Mouse (Mus musculus) mature B cell (primary cell): ENCODE results near the gene Bzw1.

Experiments used
- in situ Hi-C: fragments of 300-500 bp; cut with MboI; formaldehyde crosslinking; loops from 2 replicates; pipeline ENCODE4 v1.14.3; 2019

Bzw1 gene

DNA sequence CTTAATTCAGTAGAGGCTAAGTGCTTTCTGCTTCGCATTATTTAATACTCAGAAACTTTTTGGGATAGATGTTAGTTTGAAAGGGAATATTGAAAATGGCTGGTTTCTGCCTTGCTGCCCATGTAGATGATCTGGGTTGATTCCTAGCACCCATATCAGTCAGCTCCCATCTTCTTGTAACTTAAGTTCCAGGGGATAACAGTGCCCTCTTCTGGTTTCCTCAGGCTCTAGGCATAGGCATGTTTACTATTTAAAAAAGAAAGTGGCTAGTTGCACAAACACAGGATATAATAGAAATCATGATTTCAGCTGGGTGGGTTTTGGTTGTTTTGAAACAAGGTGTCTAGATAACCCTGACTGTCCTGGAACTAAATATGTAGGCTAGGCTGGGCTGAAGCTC lies 3.5 kb downstream of the Bzw1 start:
- in situ Hi-C loops = no loop called here

DNA sequence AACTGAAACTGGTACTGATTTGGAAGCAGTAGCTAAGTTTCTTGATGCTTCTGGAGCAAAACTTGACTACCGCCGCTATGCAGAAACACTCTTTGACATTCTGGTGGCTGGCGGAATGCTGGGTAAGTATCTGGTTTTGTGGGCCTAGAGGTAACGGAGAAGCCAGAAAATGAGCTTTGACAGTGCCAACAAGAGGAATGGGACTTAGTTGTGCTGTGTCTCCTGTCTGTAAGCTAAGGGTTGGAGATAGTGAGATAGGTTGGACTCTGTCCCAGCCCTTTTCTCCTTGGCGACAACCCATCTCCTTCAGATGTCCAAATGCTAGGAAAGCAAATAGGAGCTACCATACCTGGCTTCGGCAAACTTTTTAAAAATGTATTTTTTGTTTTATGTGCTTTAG lies 5.0 kb downstream of the Bzw1 start:
- in situ Hi-C loops = no loop called here

DNA sequence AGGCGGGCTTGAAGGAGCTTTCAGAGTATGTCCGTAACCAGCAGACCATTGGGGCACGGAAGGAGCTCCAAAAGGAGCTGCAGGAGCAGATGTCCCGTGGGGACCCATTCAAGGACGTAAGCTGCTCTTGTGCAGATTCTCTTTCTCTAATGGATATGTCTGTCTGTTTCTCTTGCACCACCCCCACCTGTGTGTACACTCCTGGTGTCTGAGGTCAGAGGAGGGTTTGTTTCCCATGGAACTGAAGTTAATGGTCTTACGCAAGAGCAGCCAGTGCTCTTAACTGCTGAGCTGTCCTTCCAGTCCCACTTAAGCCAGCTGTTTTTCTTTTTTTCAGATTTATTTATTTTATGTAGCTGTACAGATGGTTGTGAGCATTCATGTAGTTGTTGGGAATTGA lies 8.7 kb downstream of the Bzw1 start:
- in situ Hi-C loops = no loop called here

DNA sequence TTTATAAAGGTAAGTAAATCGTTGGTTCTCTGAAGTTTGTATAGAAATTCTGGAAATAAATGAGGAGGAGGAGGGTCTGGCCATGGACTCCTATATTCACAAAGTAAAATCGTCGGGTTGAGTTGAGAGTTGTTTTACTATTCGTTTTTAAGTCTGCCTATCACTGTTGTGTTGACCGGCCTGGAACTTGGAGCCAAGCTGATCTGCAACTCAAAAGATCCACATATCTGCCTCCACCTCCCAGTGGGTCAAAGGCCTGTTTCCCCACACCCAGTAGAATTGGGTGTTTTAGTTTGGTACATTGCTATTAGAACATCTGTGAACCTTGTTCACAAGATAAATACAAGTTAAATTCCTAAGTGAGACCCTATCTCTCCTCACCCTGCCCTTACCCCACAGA lies 11.0 kb downstream of the Bzw1 start:
- in situ Hi-C loops = no loop called here

DNA sequence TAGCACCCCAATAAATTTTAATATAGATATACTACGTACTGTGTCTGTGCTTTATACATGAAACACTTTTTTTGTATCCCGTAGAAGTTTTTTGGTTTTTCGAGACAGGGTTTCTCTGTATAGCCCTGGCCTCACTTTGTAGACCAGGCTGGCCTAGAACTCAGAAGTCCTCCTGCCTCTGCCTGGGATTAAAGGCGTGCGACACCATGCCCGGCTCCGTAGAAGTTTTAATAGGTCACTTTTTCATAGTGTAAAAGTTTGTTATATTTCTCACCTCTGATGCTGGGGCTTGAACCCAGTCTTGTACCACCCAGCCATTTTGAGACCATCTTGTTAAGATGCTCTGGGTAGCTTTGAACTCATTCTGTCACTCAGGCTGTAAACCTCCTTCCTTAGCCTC lies 14.6 kb downstream of the Bzw1 start:
- in situ Hi-C loops = no loop called here

DNA sequence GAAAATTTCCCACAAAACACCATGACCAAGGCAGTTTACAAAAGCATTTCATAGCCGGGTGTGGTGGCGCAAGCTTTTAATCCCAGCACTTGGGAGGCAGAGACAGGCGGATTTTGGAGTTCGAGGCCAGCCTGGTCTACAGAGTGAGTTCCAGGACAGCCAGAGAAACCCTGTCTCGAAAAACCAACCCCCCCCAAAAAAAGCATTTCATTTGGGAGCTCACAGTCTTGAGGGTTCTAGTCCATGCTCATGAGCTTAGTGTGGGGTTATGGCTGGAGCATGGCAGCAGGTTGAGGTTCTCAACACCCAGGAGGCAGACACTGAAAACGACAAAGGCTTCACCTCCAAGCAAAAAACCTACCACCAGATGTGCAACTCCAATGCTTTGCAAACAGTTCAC lies 15.4 kb downstream of the Bzw1 start:
- in situ Hi-C loops = no loop called here

DNA sequence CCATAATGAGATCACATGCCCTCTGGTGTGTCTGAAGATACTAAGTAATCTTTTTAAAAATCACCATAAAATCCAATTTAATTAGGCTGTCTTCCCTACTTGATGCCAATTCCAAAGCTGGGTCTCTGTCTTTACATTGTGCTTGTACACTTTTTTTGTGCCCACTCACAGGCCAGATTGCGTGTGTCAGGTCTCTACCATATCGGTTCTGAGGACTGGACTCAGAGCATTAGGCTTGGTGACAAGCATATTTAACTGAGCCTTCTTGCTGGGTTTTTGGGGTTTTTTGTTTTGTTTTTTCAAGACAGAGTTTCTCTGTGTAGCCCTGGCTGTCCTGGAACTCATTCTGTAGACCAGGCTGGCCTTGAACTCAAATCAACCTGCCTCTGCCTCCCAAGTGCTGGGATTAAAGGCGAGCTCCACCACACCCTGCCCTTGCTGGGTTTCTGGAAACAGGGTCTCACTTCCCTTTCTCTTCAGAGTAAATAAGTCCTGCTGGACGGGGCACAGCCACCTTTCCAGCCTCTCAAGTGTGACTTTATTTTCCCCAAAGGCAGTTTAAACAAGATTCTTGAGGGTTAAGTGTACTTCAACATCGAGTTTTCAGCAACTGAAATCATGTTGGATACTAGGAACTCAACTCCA lies 17.0 kb downstream of the Bzw1 start:
- in situ Hi-C loops = no loop called here

DNA sequence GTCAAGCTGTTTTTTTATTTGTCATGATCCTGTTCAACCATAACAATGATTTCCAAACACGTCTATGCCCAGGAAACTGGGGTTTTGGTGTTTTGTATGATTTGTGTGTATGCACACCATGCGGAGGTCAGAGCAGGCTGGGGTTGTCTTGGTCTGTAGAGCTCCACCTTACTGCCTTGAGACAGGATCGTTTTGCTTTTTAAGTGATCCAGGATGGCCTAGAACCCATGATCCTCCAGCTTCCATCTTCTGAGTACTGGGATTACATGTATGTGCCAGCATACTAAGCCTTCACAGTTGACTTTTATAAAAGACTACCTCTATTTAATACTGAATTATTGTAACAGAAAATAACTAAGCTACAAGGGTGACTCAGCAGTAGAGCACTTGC lies 17.5 kb downstream of the Bzw1 start:
- in situ Hi-C loops = no loop called here

DNA sequence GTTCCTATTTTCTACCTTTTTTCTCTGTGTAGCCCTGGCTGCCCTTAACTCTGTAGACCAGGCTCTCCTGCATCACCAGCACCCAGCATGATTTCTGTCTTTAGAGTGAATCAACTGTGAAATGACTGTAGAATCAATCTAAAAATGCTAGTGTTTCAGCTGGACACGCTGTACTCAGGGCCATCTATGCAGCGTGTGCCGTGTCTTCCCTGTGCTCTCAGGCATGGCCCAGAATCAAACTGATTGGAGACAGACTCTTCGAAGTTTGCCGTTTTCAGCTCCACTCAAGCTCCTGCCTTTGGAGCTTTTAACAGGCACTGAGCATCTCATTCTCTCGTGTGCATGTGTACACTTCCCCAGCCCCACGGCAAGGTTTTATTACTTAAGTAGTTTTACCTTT lies 18.1 kb downstream of the Bzw1 start:
- in situ Hi-C loops = no loop called here

DNA sequence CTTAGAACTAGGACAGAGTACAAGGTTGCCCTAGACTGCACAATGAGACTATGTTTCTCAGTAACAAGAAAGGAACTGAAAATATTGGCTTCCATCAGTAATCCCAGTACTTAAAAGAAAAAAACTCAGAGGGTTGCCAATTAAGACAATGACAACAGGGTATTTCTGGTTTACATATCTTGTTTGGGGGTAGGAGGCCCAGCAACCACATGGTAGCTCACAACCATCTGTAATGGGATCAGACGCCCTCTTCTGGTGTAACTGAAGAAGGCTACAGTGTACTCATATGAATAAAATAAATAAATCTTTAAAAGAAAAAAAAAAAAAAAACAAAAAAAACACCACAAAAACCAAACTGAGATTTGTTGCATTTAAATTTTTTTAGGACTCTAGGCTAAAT lies 22.7 kb downstream of the Bzw1 start:
- in situ Hi-C loops = no loop called here

DNA sequence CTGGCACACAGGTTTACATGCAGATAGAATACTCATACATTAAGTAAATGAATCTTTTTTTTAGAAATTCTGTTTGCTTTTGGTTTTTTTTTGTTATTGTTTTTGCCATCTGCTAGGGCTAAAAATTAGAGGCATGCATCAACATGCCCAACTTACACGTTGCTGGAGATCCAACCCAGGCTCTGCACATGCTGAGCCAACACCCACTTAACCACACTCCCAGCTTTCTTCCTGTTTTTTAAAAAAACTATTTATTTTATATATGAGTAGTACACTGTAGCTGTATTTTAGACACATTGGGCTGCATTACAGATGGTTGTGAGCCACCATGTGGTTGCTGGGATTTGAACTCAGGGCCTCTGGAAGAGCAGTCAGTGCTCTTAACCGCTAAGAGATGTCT lies 23.4 kb downstream of the Bzw1 start:
- in situ Hi-C loops = no loop called here

DNA sequence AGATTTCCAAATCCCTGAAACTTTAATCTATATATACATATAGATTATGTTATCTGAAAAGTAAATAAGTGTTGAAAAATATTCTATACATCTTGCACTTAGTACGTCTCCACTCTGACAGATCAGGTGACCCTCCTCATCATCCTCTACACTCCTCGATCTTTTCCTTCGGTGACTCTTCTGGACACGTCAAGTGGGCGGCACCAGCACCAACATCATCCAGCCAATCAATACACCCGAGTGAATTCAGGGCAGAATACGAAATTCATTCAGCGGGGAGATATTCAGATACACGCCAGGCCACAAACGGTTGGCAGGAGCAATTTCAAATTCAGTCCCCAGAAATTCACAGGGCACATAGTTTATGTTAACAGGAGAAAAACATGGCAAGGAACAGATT lies 27.3 kb downstream of the Bzw1 start:
- in situ Hi-C loops = no loop called here

DNA sequence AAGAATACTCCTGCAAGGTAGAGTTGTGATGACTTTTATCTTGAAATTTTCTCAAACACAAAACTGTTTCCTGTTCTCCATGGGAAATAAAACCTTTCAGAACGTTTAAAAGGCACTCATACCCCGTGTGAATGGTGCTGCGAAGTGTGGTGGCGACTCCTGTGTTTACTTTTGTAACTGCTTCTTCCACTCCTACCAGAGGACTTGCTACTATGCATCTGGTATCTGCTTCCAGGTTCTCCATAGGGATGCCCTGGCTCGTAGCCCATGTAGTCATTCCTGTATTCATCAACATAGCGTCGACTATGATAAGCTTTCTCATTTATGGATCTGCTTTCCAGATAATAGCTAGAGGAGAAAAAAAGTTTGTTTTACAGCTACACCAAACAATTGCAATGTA lies 28.3 kb downstream of the Bzw1 start:
- in situ Hi-C loops = no loop called here

DNA sequence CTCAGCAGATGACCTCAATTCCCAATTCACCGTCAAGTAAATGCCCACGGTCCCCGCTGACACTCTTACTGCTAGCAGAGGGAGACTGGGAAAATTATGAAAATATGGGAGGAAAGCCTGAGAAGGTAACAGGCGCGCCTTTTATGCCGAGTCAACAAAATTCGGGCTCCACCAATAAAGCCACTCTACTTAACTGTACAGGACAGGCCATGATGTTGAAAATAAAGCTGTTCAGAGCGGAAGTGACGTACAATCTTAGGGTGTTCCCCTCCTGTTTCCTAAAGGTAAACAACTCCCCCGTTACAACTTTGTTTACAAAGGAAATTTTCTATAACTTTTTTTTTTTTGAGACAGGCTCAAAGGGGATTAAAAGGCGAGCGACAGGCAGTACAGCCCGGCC lies 30.2 kb downstream of the Bzw1 start:
- in situ Hi-C loops = no loop called here

DNA sequence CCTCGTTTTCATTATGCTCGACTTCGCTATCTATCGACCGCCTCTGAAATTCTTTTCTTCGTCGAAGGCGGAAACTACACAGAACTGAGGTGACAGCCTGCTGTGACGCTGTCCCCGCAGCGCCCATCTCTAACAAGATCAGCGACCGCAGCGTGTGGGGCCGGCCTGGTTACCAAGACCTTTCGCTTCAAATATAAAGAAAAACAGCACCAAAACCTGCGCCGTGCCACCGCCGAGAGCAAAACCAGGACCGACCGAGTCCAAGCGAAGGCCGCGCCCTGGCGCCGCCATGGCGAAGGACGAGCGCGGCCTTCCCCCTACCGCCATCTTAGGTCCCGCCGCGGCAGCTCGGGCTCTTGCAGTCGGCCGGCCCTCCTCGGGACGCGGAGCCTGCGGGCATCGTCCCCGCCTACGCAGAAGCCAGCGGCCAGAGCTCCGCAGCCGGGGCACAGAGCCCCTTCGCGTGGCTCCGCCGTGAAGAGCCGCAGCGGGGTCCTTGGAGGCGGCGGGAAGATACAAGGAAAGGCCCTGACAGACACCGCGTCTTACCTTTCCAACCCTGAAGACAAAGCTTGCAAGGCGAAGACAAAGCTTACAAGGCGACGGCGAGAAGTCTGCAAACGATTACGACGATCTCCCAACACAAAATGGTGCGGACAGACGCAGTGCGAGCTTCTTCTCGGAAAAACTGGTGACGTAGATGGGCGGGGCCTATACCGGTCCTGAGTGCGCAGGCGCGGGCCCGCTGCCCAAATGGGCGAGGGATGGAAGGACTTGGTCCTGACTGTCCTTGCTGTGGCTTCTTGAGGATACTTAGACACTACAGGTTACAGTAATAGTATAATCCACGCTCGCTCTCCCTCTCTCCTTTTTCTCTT lies 30.9 kb downstream of the Bzw1 start, which contains the start of gene Clk1:
Clk1 (minus strand) TSS at position 696 of the 878 bp plus-strand sequence.
- in situ Hi-C loops = no loop called here

DNA sequence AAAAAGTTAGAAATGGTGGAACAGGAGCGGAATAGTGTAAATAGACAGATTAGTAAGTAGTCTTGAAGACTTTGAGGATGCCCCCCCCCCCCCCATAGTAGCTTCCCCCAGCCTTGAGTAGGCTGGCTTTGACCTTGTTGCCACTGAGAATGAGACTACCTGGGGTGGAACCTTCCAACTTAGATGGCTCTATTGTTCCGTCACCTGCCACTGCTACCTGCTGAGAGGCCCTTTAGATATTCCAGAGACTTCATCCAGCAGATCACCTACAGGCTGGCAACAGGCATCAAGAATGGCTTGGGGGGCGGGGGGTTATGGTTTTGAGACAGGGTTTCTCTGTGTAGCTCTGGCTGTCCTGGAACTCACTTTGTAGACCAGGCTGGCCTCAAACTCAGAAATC lies 31.9 kb downstream of the Bzw1 start:
- in situ Hi-C loops = no loop called here

DNA sequence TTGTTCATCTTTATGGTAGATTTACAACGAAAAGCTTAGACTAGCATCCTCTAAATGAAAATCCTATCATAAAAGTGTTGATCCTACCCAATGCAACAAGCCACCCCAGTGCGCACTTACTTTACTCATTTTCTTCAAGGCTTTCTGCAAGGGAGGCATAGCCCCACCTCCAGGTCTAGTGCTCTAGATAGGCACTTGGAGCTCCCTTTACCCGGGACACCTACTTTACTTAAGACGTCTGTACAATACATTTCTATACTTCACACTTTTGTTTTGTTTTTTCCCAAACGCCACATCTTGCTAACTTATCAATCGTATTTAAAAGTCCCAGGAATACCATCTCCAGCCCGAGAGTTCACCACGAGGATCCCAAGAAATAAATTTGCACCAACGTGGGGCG lies 52.0 kb downstream of the Bzw1 start:
- in situ Hi-C loops = no loop called here

DNA sequence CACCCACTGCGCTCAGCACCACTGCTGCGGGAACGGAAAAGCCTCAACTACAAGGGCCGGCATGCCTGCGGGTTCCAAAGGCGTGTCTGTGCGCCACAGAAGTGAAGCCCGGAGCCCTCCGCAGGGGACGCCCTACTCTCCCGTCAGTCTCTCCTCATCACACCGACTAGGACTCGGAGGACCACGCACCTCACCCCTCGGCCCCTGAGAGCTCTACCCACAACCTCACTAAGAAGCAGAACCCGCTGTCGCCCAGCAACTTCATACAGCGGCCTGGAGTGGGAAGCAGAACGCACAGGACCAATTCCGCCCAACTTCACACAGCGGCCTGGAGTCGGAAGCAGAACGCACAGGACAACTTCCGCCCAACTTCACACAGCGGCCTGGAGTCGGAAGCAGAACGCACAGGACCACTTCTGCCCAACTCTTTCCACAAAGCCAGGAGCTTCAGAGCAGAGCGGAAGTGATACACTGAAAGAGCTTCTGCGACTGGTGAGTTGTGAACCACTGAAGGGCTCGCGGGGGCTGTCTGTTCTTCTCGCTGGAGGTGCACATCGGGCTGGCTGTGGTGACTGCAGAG lies 52.5 kb downstream of the Bzw1 start, which contains the start of the genes Nif3l1 and Ppil3:
Nif3l1 (plus strand) TSS at position 9 of the 580 bp plus-strand sequence.
Ppil3 (minus strand) TSS at position 344 of the 580 bp plus-strand sequence.
- in situ Hi-C loops = no loop called here

DNA sequence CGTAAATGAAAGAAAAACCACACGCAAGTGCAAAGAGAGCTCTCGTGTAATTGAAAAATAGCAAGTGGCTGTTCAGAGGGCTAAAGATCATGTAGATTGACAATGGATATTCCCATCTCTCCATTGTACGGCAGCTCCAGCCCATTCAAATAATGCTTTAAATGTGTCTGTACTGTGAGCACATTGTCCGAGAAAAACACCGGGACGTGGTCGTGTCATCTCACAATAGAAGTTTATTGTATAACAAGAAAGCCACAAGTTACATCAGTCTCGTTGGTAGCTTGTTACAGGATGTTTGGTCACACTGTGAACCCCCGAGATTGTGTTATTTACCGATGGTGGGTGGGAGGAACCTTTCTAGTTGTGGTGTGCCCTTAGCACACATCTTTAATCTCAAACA lies 53.2 kb downstream of the Bzw1 start:
- in situ Hi-C loops = no loop called here

DNA sequence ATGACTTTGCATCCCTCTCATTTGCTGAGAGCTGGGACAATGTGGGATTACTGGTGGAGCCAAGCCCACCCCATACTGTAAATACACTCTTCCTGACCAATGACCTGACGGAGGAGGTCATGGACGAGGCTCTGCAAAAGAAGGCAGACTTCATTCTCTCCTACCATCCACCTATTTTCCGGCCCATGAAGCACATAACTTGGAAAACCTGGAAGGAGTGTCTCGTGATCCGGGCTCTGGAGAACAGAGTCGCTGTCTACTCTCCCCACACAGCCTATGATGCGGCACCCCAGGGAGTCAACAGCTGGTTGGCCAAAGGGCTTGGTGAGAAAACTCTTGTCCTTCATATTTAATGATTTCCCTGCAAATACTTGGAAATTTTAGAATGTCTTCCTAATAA lies 55.1 kb downstream of the Bzw1 start:
- in situ Hi-C loops = no loop called here

DNA sequence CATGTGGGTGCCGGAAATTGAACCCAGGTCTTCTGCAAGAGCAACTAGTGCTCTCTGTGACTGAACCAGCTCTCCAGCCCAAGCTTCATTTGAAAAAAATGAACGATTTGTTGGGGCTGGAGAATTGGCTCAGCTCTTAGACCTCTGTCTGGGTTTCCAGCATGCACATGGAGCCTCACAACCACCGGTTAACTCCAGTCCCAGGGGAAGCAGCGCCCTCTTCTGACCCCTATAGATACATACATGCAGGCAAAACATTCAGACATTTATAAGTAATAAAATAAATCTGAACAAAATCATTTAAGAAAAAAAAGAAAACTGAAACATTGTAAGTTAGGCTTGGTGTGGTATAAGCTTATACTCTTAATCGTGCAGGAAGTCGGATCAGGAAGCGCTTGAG lies 55.7 kb downstream of the Bzw1 start:
- in situ Hi-C loops = no loop called here

DNA sequence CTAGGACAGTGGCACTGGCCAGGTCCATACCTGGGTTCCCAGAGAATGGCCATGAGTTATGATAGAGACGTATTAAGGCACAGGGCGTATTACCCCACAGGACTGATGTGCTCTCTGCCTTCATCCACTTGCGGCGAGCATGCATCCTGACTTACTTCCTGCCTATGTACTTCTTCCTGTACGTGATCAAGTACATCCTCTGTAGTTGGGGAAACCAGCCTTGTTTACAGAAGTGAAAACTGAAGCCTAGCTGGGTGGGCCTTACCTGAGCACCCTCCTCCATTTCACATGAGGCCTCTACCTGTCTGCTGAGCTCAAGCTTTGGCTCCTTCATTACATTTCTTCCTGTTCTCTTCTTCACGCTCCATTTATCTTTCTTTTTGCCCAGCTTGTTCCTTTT lies 61.6 kb downstream of the Bzw1 start:
- in situ Hi-C loops = no loop called here
